Mouse (Mus musculus): ENCODE results near the gene Gm17334. TPM values are rescaled to one million over a fixed set of nuclear protein-coding genes. Genes with fewer than 3 reads are reported as not detected.

Gm17334 gene
- total RNA-seq (2012; rRNA removed) = not detected in 2 replicates
- not detected for polyA plus RNA-seq (2012; ENCODE audit: insufficient read depth in 1 of 2, insufficient read length in 2 of 2, low read depth in 1 of 2, low replicate concordance in 2 of 2, missing spikeins in 1 of 2)

DNA sequence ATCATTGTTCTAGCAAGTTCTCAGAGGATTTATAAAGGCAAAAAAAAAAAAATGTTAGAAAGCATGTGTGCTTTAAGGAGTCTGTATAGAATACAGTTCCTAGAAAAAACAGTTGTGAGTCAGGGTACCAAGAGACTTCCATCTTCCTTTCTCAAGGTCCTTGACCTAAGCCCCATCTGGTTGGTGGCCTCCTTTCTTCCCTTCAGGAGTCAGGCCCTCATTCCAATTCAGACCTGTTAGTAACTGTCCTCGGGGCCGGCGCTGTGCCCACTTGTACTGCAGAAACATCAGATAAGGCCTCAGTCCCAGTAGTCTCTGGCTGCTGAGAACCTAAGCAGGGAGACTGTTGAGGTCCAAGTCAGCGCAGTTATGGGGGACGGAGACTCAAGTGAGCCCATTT lies at the start of gene Gm17334:
Gene Gm17334 (minus strand): TSS at position 101 of the 400 bp plus-strand sequence.
- Histone ChIP-seq H3K4me3 (ENCODE audit: control insufficient read depth in 1 of 2, insufficient read depth in 1 of 2, low read depth in 2 of 2, low read length in 2 of 2) (no peak within 1 kb of the TSS), H3K9ac (ENCODE audit: control insufficient read depth, low read depth, low read length, poor library complexity, severe bottlenecking) (no peak within 1 kb of the TSS), H3K27ac (ENCODE audit: control insufficient read depth, low read depth, low read length) (no peak within 1 kb of the TSS), H3K9me3 (replicated peaks; ENCODE audit: insufficient read depth, low read length) (no peaks in the 10 kb centered on the region), H3K4me1 (ENCODE audit: control insufficient read depth in 1 of 2, insufficient read depth in 2 of 2, low read length in 2 of 2) (peaks cover 0 to 8% of the 10 kb centered on the region in 2 experiments; a peak in 2 of 4 replicates), H3K79me2 (ENCODE audit: control insufficient read depth, insufficient read depth, low read length, poor library complexity) (no peaks in the 10 kb centered on the region), H3K36me3 (ENCODE audit: control insufficient read depth in 1 of 2, insufficient read depth in 2 of 2, low read length in 2 of 2) (peaks cover 0 to 2% of the 10 kb centered on the region in 2 experiments; a peak in 2 of 4 replicates), H3K27me3 (ENCODE audit: control insufficient read depth in 1 of 2, insufficient read depth in 2 of 2, low read length in 2 of 2) (peaks cover 3 to 4% of the 10 kb centered on the region in 2 experiments; a peak in 2 of 4 replicates)
- TF ChIP-seq ELF1 (IDR thresholded peaks at IDR 0.05; ENCODE audit: low read depth, low read length) (no peak), RCOR1 (IDR thresholded peaks at IDR 0.05; ENCODE audit: low read depth, low read length) (no peak), KAT2A (conservative IDR thresholded peaks at IDR 0.05; ENCODE audit: low read depth, low read length) (no peak), TBP (IDR thresholded peaks at IDR 0.05; ENCODE audit: low read depth, low read length) (no peak), HCFC1 (IDR thresholded peaks at IDR 0.05; ENCODE audit: low read depth, low read length) (no peak)
- no peak for DNase-seq (ENCODE audit: low read depth, low spot score)

DNA sequence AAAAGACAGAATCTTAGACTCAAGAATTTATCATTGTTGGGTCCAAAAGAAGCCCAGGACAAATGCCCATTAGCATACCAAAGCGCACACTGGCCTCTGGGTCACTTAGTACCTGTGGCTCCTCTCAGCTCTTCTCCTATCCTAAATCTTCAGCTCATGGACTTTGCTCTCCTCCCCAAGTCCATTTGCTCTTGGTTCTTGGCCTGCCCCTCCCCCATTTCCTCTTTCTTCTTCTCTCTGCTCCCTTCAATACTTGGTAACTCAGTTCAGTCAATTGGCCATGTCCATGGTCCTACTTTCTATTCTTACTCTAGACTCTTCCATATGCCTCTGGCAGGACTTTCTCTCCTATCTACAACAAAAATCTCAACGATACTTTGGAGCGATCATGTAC lies 49.0 kb upstream of the Gm17334 start:
- H3K9me3 ChIP-seq (replicated peaks; ENCODE audit: insufficient read depth, low read length) = no peaks in the 10 kb centered on the region
- H3K4me3 ChIP-seq (ENCODE audit: control insufficient read depth in 1 of 2, insufficient read depth in 1 of 2, low read depth in 2 of 2, low read length in 2 of 2) = no peak overlapping the region
- peaks cover 0 to 12% of the 10 kb centered on the region in 2 experiments; a peak in 2 of 4 replicates for H3K4me1 ChIP-seq (ENCODE audit: control insufficient read depth in 1 of 2, insufficient read depth in 2 of 2, low read length in 2 of 2)
- H3K36me3 ChIP-seq (ENCODE audit: control insufficient read depth in 1 of 2, insufficient read depth in 2 of 2, low read length in 2 of 2) = peaks cover 0 to 4% of the 10 kb centered on the region in 2 experiments; a peak in 2 of 4 replicates
- H3K27ac ChIP-seq (ENCODE audit: control insufficient read depth, low read depth, low read length) = no peak overlapping the region
- H3K27me3 ChIP-seq (ENCODE audit: control insufficient read depth in 1 of 2, insufficient read depth in 2 of 2, low read length in 2 of 2) = peaks cover 0 to 2% of the 10 kb centered on the region in 2 experiments; a peak in 2 of 4 replicates
- no peak overlapping the region for H3K9ac ChIP-seq (ENCODE audit: control insufficient read depth, low read depth, low read length, poor library complexity, severe bottlenecking)
- no peaks in the 10 kb centered on the region for H3K79me2 ChIP-seq (ENCODE audit: control insufficient read depth, insufficient read depth, low read length, poor library complexity)
- no peak for TF ChIP-seq GATA1 (IDR thresholded peaks at IDR 0.05; ENCODE audit: low read depth, low read length)
- TF ChIP-seq RCOR1 (IDR thresholded peaks at IDR 0.05; ENCODE audit: low read depth, low read length) = no peak
- no peak for TF ChIP-seq ZMIZ1 (IDR thresholded peaks at IDR 0.05; ENCODE audit: low read depth, low read length)
- TF ChIP-seq ZC3H11A (IDR thresholded peaks at IDR 0.05; ENCODE audit: low read depth, low read length) = no peak
- TF ChIP-seq MAFK (IDR thresholded peaks at IDR 0.05; ENCODE audit: borderline replicate concordance, low read depth, low read length) = no peak
- TF ChIP-seq USF2 (IDR thresholded peaks at IDR 0.05; ENCODE audit: borderline replicate concordance in 1 of 2, insufficient read depth in 1 of 2, low read depth in 1 of 2, low read length in 2 of 2) = no peak
- TF ChIP-seq RAD21 (IDR thresholded peaks at IDR 0.05; ENCODE audit: low read depth, low read length) = no peak
- TF ChIP-seq MXI1 (IDR thresholded peaks at IDR 0.05; ENCODE audit: low read depth, low read length) = no peak
- TF ChIP-seq KAT2A (conservative IDR thresholded peaks at IDR 0.05; ENCODE audit: low read depth, low read length) = no peak
- no peak for TF ChIP-seq ELF1 (IDR thresholded peaks at IDR 0.05; ENCODE audit: low read depth, low read length)
- no peak for TF ChIP-seq CHD2 (IDR thresholded peaks at IDR 0.05; ENCODE audit: low read length)
- peak; percentile 29 for DNase-seq (ENCODE audit: low read depth, low spot score)

All from MEL (cell line).